Mouse (Mus musculus): ENCODE measurements around the gene Rarres1. TPM values are rescaled to one million over a fixed set of nuclear protein-coding genes. Genes with fewer than 3 reads are reported as not detected.

Rarres1 gene
- polyA plus RNA-seq, 1 experiment from 2014 or later, result 2.4 TPM

- H3K4me3 ChIP-seq (replicated peaks), result no peak overlapping the region
- peak overlapping the region; percentile 83; the same call in 1 of the 2 replicates for H3K4me2 ChIP-seq
- H3K27ac ChIP-seq, result no peak overlapping the region
- H3K36me3 ChIP-seq, result peaks cover 14% of the 10 kb centered on the region
- 81% methylated on average over 7 of the region's 7 CpGs for WGBS
- no peak overlapping the region for H3K9ac ChIP-seq
- no peaks in the 10 kb centered on the region for H3K9me3 ChIP-seq
- ATAC-seq (ENCODE audit: insufficient read depth, low FRiP score, low read depth), result no peak
- no peaks in the 10 kb centered on the region for H3K27me3 ChIP-seq (replicated peaks)
- H3K4me1 ChIP-seq, result peaks cover 5% of the 10 kb centered on the region; the same call in 1 of the 2 replicates
These were observed 53.3 kb downstream of the Rarres1 start for GRCm38 (mm10) chr3:67462015-67462414.

- Histone ChIP-seq H3K36me3 (peaks cover 19% of the 10 kb centered on the region), H3K27me3 (replicated peaks) (no peaks in the 10 kb centered on the region), H3K9ac (no peak overlapping the region), H3K9me3 (no peaks in the 10 kb centered on the region), H3K4me3 (replicated peaks) (no peak overlapping the region), H3K27ac (no peak overlapping the region), H3K4me1 (peaks cover 5% of the 10 kb centered on the region; the same call in 1 of the 2 replicates), H3K4me2 (no peak overlapping the region)
- ATAC-seq (ENCODE audit: insufficient read depth, low FRiP score, low read depth), result no peak
- WGBS, result 92% methylated on average over 3 of the region's 3 CpGs
These were observed 55.4 kb downstream of the Rarres1 start for GRCm38 (mm10) chr3:67459881-67460280.

- H3K4me3 ChIP-seq (replicated peaks), result no peak overlapping the region
- H3K27me3 ChIP-seq (replicated peaks), result no peaks in the 10 kb centered on the region
- no peak overlapping the region for H3K4me2 ChIP-seq
- no peak overlapping the region for H3K27ac ChIP-seq
- no peak overlapping the region for H3K9ac ChIP-seq
- WGBS, result 77% methylated on average over 5 of the region's 5 CpGs
- peaks cover 39% of the 10 kb centered on the region for H3K36me3 ChIP-seq
- no peaks in the 10 kb centered on the region for H3K9me3 ChIP-seq
- no peak for ATAC-seq (ENCODE audit: insufficient read depth, low FRiP score, low read depth)
- H3K4me1 ChIP-seq, result no peaks in the 10 kb centered on the region
These were observed 64.6 kb downstream of the Rarres1 start for GRCm38 (mm10) chr3:67450601-67451210.

- Histone ChIP-seq H3K9me3 (no peaks in the 10 kb centered on the region), H3K4me3 (replicated peaks) (no peak overlapping the region), H3K36me3 (peaks cover 39% of the 10 kb centered on the region), H3K4me2 (no peak overlapping the region), H3K27me3 (replicated peaks) (no peaks in the 10 kb centered on the region), H3K4me1 (no peaks in the 10 kb centered on the region), H3K27ac (no peak overlapping the region; the same call in 1 of the 2 replicates), H3K9ac (no peak overlapping the region)
- no peak for ATAC-seq (ENCODE audit: insufficient read depth, low FRiP score, low read depth)
- WGBS, result 92% methylated on average over 21 of the region's 21 CpGs
These were observed 65.7 kb downstream of the Rarres1 start for GRCm38 (mm10) chr3:67449660-67450059.

GRCm38 (mm10) chr3:67447143-67447542 lies 68.2 kb downstream of the Rarres1 start:
- no peaks in the 10 kb centered on the region for H3K27me3 ChIP-seq (replicated peaks)

GRCm38 (mm10) chr3:67434011-67434410 lies 81.3 kb downstream of the Rarres1 start:
- no peak for ATAC-seq (ENCODE audit: insufficient read depth, low FRiP score, low read depth)
- H3K9me3 ChIP-seq, result no peaks in the 10 kb centered on the region
- no peaks in the 10 kb centered on the region for H3K27me3 ChIP-seq (replicated peaks)
- 90% methylated on average over 6 of the region's 6 CpGs for WGBS
- no peak overlapping the region for H3K4me2 ChIP-seq
- no peak overlapping the region for H3K9ac ChIP-seq
- H3K4me3 ChIP-seq (replicated peaks), result no peak overlapping the region
- H3K36me3 ChIP-seq, result peaks cover 21% of the 10 kb centered on the region; the same call in 1 of the 2 replicates
- no peak overlapping the region for H3K27ac ChIP-seq
- H3K4me1 ChIP-seq, result peaks cover 7% of the 10 kb centered on the region; the same call in 1 of the 2 replicates

More at GRCm38 (mm10) chr3:67447143-67447542, 68.2 kb downstream of the Rarres1 start:
- WGBS, result 92% methylated on average over 2 of the region's 2 CpGs
- H3K4me1 ChIP-seq, result no peaks in the 10 kb centered on the region
- peaks cover 35% of the 10 kb centered on the region for H3K36me3 ChIP-seq
- ATAC-seq (ENCODE audit: insufficient read depth, low FRiP score, low read depth), result no peak
- H3K9me3 ChIP-seq, result no peaks in the 10 kb centered on the region
- H3K4me3 ChIP-seq (replicated peaks), result no peak overlapping the region
- H3K27ac ChIP-seq, result no peak overlapping the region
- no peak overlapping the region for H3K4me2 ChIP-seq
- no peak overlapping the region for H3K9ac ChIP-seq

GRCm38 (mm10) chr3:67429999-67430380 lies 85.3 kb downstream of the Rarres1 start, which contains the start of gene Gfm1:
TSS of gene Gfm1 (plus strand) at chr3:67430096.
- Histone ChIP-seq H3K36me3 (peaks cover 8% of the 10 kb centered on the region; the same call in 1 of the 2 replicates), H3K9me3 (no peaks in the 10 kb centered on the region), H3K9ac (peak within 1 kb of the TSS; percentile 76), H3K4me1 (peaks cover 7% of the 10 kb centered on the region; the same call in 1 of the 2 replicates), H3K4me2 (peak within 1 kb of the TSS; percentile 78), H3K27ac (no peak within 1 kb of the TSS), H3K27me3 (replicated peaks) (no peaks in the 10 kb centered on the region), H3K4me3 (replicated peaks) (peak within 1 kb of the TSS; percentile 97)
- WGBS, result under 1% methylated on average over 24 of the region's 24 CpGs
- peak; percentile 89 for ATAC-seq (ENCODE audit: insufficient read depth, low FRiP score, low read depth)

GRCm38 (mm10) chr3:67429338-67429998 lies 85.9 kb downstream of the Rarres1 start:
- Histone ChIP-seq H3K9ac (no peak overlapping the region), H3K36me3 (peaks cover 8% of the 10 kb centered on the region; the same call in 1 of the 2 replicates), H3K27ac (no peak overlapping the region), H3K9me3 (no peaks in the 10 kb centered on the region), H3K4me1 (peaks cover 7% of the 10 kb centered on the region; the same call in 1 of the 2 replicates), H3K4me2 (peak overlapping the region; percentile 78), H3K27me3 (replicated peaks) (no peaks in the 10 kb centered on the region), H3K4me3 (replicated peaks) (peak overlapping the region; percentile 97)
- peak; percentile 54 for ATAC-seq (ENCODE audit: insufficient read depth, low FRiP score, low read depth)
- WGBS, result 31% methylated on average over 8 of the region's 8 CpGs

Other genes starting within 250 kb of the Rarres1 start
- gene Mlf1, start 141.4 kb downstream of the Rarres1 start, polyA plus RNA-seq (2015; fragmentation: Nextera tagmentation; extraction: Ambion mirVana), result 11.2 and 11.3 TPM in 2 replicates
- not detected in 2 replicates for gene Gm17402, start 140.4 kb downstream of the Rarres1 start, polyA plus RNA-seq (2015; fragmentation: Nextera tagmentation; extraction: Ambion mirVana)
- gene Gfm1, start 85.4 kb downstream of the Rarres1 start, polyA plus RNA-seq (2015; fragmentation: Nextera tagmentation; extraction: Ambion mirVana), result 40.3 and 45.0 TPM in 2 replicates
- 97.4 and 104 TPM in 2 replicates for gene Lxn, start 51.6 kb downstream of the Rarres1 start, polyA plus RNA-seq (2015; fragmentation: Nextera tagmentation; extraction: Ambion mirVana)
- gene Mfsd1, start 67.2 kb upstream of the Rarres1 start, polyA plus RNA-seq (2015; fragmentation: Nextera tagmentation; extraction: Ambion mirVana), result 46.6 and 47.7 TPM in 2 replicates